Mouse (Mus musculus) kidney, postnatal 14 days (tissue): ENCODE data around the gene Arl6ip1.

Experiments used
- DNase-seq: peaks from one replicate; pipeline ENCODE4 v3.0.0; 2022; ENCODE audit warnings: mixed read lengths

The Arl6ip1 gene

GRCm38 (mm10) chr7:118115877-118116568 lies 13.4 kb downstream of the Arl6ip1 start, which contains the start of gene Rps15a:
Gene Rps15a, minus strand, starts transcription at chr7:118116188.
- peak; percentile 96 for DNase-seq

GRCm38 (mm10) chr7:118115533-118115876 lies 14.0 kb downstream of the Arl6ip1 start:
- DNase-seq, result no peak

GRCm38 (mm10) chr7:118113541-118114297 lies 15.7 kb downstream of the Arl6ip1 start:
- DNase-seq, result no peak

DNA sequence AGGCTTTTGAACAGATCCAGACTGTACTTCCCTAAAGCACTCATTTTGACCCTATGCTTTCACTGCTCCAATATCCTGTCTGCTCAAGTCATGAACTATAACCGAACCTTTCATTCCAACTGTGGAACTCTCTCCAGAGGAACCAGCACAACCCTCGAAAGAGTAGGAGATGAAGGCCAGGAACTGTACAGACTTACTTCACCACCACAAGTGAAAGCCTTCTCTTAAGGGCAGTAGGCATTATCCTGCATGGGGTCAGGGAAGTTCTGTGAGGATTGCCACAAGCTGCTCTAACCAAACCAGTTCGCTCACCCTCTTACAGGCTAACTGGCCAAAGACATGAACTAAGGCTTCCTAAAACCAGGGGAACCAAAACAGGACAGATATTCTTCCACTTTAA lies 18.3 kb downstream of the Arl6ip1 start:
- no peak for DNase-seq

DNA sequence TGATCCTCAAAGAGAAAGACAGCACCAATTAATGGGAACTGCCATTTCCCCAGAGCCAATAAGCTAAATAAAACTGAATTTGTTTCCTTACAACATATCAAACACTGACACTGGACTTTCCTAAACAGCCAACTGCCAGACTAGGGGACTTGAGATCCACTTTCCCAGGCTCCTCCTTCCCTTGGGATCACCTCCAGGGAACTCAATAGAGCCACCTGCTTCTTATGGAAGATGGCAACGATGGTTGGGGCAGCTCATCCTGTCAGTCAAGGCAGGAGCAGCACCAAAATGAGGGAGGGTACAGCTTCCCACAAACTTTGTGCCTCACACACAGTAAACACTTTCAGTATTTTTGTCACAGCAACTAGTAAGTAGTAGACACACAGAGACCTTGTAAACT lies 21.8 kb downstream of the Arl6ip1 start:
- no peak for DNase-seq

GRCm38 (mm10) chr7:118104458-118105052 lies 24.9 kb downstream of the Arl6ip1 start:
- DNase-seq, result no peak

DNA sequence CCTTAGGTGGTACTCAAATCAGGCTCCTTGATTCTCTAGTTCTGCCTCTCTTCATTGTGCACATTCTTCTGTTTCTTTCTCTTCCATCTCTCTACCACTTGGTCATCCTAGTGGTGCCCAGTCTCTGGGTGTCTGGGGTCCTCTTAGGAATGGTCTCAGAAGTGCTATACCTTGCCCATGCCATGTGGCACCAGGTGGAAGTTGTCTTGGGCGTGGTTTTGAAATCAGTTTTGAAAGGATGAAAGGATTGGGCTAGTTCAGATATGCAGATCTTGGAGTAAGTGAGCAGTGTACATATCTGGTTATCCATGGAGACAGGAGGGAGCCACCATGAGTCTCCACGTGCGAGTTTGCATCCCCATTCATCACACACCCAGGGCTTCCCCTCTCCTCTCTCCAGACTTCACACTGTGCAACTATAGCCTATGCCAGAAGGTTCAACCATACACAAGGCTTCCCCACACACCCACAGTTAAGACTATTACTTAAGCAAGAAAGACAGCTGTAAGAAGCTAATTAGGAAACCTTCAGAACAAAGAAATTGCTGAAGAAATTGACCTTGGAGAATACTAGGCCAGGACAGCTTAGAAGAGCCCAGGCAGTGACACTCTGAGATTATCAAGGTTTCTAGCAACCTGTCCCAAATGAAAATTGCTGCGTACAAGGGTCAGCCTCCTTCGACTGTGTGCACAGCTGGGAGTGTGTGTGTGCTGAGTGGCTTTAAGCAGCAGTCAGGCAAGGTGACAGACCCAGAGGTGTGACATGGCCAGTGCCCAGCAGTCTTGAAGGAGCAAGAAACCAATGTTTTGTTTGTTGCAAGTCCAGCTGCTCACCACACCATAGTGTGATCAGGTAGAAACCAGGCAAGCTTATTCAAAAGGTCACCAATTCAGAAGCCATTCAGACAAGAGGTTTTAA lies 25.7 kb downstream of the Arl6ip1 start:
- no peak for DNase-seq

GRCm38 (mm10) chr7:118102678-118103461 lies 26.6 kb downstream of the Arl6ip1 start:
- no peak for DNase-seq

DNA sequence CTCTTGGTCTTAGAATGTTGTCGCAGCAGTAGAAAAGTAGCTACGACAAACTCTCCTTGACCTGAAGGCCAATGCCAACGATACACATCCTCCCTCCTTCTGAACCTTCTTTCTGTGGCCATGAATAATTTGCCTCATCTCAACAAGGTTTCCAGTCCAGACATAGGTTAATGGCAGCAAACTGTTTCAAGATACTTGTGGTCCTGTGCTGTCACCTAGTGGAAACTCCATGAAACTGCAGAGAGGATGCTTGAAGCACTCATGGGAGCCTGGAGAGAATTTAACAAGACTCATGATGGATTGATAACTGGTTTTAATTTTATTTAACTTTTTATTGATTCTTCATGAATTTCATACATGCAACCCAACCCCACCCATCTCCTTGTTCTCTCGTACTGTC lies 27.2 kb downstream of the Arl6ip1 start:
- peak; percentile 33 for DNase-seq

DNA sequence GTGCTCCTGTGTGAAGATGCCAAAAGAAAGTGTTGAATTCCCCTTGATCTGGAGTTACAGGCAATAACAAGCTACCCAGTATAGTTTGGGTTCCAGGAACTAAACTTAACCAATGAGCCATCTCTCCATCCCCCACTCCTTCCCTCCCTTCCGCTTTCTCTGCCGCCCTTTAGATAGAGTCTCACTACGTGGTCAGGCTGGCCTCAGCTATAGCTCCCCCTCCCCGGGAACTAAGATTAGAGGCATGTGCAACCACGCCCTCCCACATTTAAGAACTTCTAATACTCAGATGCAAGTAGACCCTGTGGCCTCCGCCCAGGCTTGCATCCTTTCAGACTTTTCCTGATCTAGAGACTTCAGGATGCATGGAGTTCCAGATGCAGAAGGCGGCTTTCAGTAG lies 31.8 kb downstream of the Arl6ip1 start:
- DNase-seq, result no peak

DNA sequence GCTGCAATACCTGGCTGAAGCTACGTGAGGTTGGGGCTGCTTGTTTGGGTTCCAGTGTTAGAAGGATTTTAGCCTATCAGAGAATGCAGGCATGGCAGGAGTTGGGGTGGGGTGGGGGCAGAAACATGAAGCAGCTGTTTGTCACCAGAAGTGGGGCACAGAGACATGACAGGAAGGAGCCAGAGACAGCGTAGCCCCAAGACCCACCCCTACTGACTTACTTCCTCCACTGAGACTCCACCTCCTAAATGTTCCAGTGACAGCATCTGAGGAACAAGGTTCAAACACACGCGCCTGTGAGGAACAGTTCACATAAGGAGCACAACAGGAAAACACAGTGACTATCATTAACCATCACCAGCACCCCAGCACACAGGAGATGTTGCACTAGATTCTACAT lies 49.5 kb downstream of the Arl6ip1 start:
- DNase-seq, result no peak

GRCm38 (mm10) chr7:118079097-118079496 lies 50.4 kb downstream of the Arl6ip1 start:
- DNase-seq, result no peak
